22 mouse cellular contexts compared by ENCODE assay signal in genomic region chr10:22751175-22751682, GRCm38 (mm10). TPM values are rescaled to one million over a fixed set of nuclear protein-coding genes. Genes with fewer than 3 reads are reported as not detected.
DNase-seq lines count a peak whose midpoint lies in the region; ATAC-seq and TF ChIP-seq lines count a peak whose summit lies in the region.
"Had no signal": no experiment of that assay in that cellular context is flagged by ENCODE, and none has a peak within 500 bp of the region (broad histone marks: within the 10 kb centered on the region; RNA-seq: fewer than 3 reads in every experiment).

No protein-coding gene starts in this region.

- H3K36me3 ChIP-seq in heart, embryonic 15.5 days: no peaks in the 10 kb centered on the region
- no peaks in the 10 kb centered on the region for H3K36me3 ChIP-seq in kidney, postnatal 0 days (ENCODE audit: insufficient read depth, low read length)
- H3K36me3 ChIP-seq in myocyte (ENCODE audit: control insufficient read depth, insufficient read depth): no peaks in the 10 kb centered on the region
- H3K36me3 ChIP-seq: forebrain, embryonic 10.5 days; hindbrain, embryonic 12.5 days; hindbrain, embryonic 15.5 days had no signal

- no peak overlapping the region for H3K9ac ChIP-seq in heart, embryonic 15.5 days
- no peak overlapping the region for H3K9ac ChIP-seq in kidney, postnatal 0 days (ENCODE audit: low read depth, low read length)
- H3K9ac ChIP-seq: forebrain, embryonic 13.5 days; hindbrain, embryonic 12.5 days; hindbrain, embryonic 15.5 days had no signal

- no peak overlapping the region for H3K27ac ChIP-seq in heart, embryonic 15.5 days
- no peak overlapping the region for H3K27ac ChIP-seq in kidney, postnatal 0 days
- H3K27ac ChIP-seq: forebrain, embryonic 10.5 days; forebrain, embryonic 13.5 days; hindbrain, embryonic 12.5 days; hindbrain, embryonic 15.5 days had no signal

- no peak overlapping the region for H3K4me3 ChIP-seq in heart, embryonic 15.5 days
- H3K4me3 ChIP-seq in kidney, postnatal 0 days (replicated peaks; ENCODE audit: low read depth, low read length): no peak overlapping the region
- H3K4me3 ChIP-seq in myocyte: no peak overlapping the region
- H3K4me3 ChIP-seq: forebrain, embryonic 10.5 days; forebrain, embryonic 13.5 days; hindbrain, embryonic 12.5 days; hindbrain, embryonic 15.5 days had no signal

- H3K4me1 ChIP-seq in heart, embryonic 15.5 days (replicated peaks): 0 out of 2 replicates have a peak, but pooled peaks cover 2% of the 10 kb centered on the region
- H3K4me1 ChIP-seq in kidney, postnatal 0 days (replicated peaks; ENCODE audit: insufficient read depth, low read length): no peaks in the 10 kb centered on the region
- H3K4me1 ChIP-seq: hindbrain, embryonic 12.5 days had no signal

- WGBS in heart, embryonic 15.5 days: 43% methylated on average over 5 of the region's 5 CpGs
- 64% methylated on average over 5 of the region's 5 CpGs for WGBS in kidney, postnatal 0 days

- H3K4me2 ChIP-seq in heart, embryonic 15.5 days: 0 out of 2 replicates have a peak overlapping the region, but pooled peaks have one; percentile 8
- peak overlapping the region; percentile 4; the same call in 1 of the 2 replicates for H3K4me2 ChIP-seq in kidney, postnatal 0 days (ENCODE audit: low read length)
- peak overlapping the region; percentile 12 for H3K4me2 ChIP-seq in myocyte (ENCODE audit: low read depth)
- H3K4me2 ChIP-seq: forebrain, embryonic 13.5 days; heart, embryonic 11.5 days; hindbrain, embryonic 12.5 days; hindbrain, embryonic 15.5 days had no signal

- no peak for TF ChIP-seq CTCF in kidney, postnatal 0 days (IDR thresholded peaks at IDR 0.05; ENCODE audit: low read depth)

- H3K9me3 ChIP-seq in heart, embryonic 15.5 days (replicated peaks): no peaks in the 10 kb centered on the region
- H3K9me3 ChIP-seq in kidney, postnatal 0 days (replicated peaks; ENCODE audit: low read length): no peaks in the 10 kb centered on the region
- H3K9me3 ChIP-seq: forebrain, embryonic 10.5 days; forebrain, embryonic 13.5 days; hindbrain, embryonic 12.5 days; hindbrain, embryonic 15.5 days had no signal

- no peak for DNase-seq in heart, postnatal 4 days
- no peak for DNase-seq in kidney, postnatal 0 days (ENCODE audit: low spot score)
- no peak for DNase-seq in kidney, postnatal 36 days
- DNase-seq in ovary, postnatal 14 days (ENCODE audit: low spot score): no peak
- DNase-seq: adrenal gland, adult 8-10 months; adrenal gland, postnatal 25 days; cerebellum, adult 11-12 months; cerebellum, adult 8-10 months; cerebellum, postnatal 36 days; gastrocnemius, postnatal 10 days; gastrocnemius, postnatal 36 days had no signal

- H3K79me2 ChIP-seq in myocyte (ENCODE audit: control insufficient read depth, insufficient read depth): no peaks in the 10 kb centered on the region

- no peak for TF ChIP-seq POLR2A in myocyte (IDR thresholded peaks at IDR 0.05; ENCODE audit: insufficient read length, low read depth)

- no peak for ATAC-seq in heart, embryonic 15.5 days (replicated peaks; ENCODE audit: insufficient number of reproducible peaks, insufficient read depth, low FRiP score, low read depth)
- ATAC-seq in kidney, postnatal 0 days (replicated peaks; ENCODE audit: low FRiP score, low read depth): no peak
- ATAC-seq: activated CD4-positive, CD25-positive, alpha-beta regulatory T cell, adult 4 months; CD4-positive, CD25-positive, alpha-beta regulatory T cell, adult 4 months; forebrain, embryonic 13.5 days; forebrain, embryonic 16.5 days; intestine, postnatal 0 days had no signal

- no peak overlapping the region for H3ac ChIP-seq in myocyte (ENCODE audit: control insufficient read depth, insufficient read length)

- H3K27me3 ChIP-seq in heart, embryonic 15.5 days: no peaks in the 10 kb centered on the region
- no peaks in the 10 kb centered on the region for H3K27me3 ChIP-seq in kidney, postnatal 0 days (ENCODE audit: insufficient read depth, low read length)
- peaks cover 20% of the 10 kb centered on the region for H3K27me3 ChIP-seq in myocyte (ENCODE audit: control insufficient read depth, insufficient read depth, insufficient read length)
- H3K27me3 ChIP-seq: forebrain, embryonic 13.5 days; hindbrain, embryonic 12.5 days; hindbrain, embryonic 15.5 days had no signal

TF ChIP-seq in myocyte, 11 proteins besides CTCF, POLR2A, EP300 and RAD21:
- TF ChIP-seq REST (IDR thresholded peaks at IDR 0.05; ENCODE audit: insufficient read depth, insufficient read length) (no peak), TCF3 (IDR thresholded peaks at IDR 0.05; ENCODE audit: insufficient read length, low read depth) (no peak), SRF (IDR thresholded peaks at IDR 0.05; ENCODE audit: control insufficient read depth, insufficient read length, low read depth) (no peak), TCF12 (IDR thresholded peaks at IDR 0.05; ENCODE audit: insufficient read depth, poor library complexity, severe bottlenecking) (no peak), CEBPB (IDR thresholded peaks at IDR 0.05; ENCODE audit: insufficient read depth, poor library complexity, severe bottlenecking) (no peak), MYOG (IDR thresholded peaks at IDR 0.05; ENCODE audit: control insufficient read depth in 1 of 3, insufficient read depth in 1 of 3, insufficient read length in 2 of 3, low read depth in 2 of 3) (no peak), MYOD1 (IDR thresholded peaks at IDR 0.05; ENCODE audit: control insufficient read depth in 1 of 3, insufficient read length in 2 of 3, low read depth in 2 of 3) (no peak), USF1 (IDR thresholded peaks at IDR 0.05; ENCODE audit: low read depth) (no peak), MAX (IDR thresholded peaks at IDR 0.05; ENCODE audit: low read depth) (no peak), POLR2AphosphoS2 (IDR thresholded peaks at IDR 0.05; ENCODE audit: insufficient read length, low read depth) (no peak), E2F4 (IDR thresholded peaks at IDR 0.05; ENCODE audit: insufficient read depth) (no peak)

RNA-seq across cellular contexts. Expression of gene Tbpl1, which starts 19.5 kb away (rescaled TPM):
- 41.1 and 48.8 TPM in 2 replicates for polyA plus RNA-seq in heart, embryonic 15.5 days (2015; fragmentation: Nextera tagmentation; extraction: Ambion mirVana)
- total RNA-seq in heart, postnatal 4 days (2021): 10 to 100 TPM; 28.8 to 31.7 TPM
- polyA plus RNA-seq in kidney, postnatal 0 days (2015; fragmentation: Nextera tagmentation; extraction: Ambion mirVana): 58.3 and 62.8 TPM in 2 replicates
- polyA plus RNA-seq in myocyte (2012; fragmentation: generic; extraction: Trizol): 72.5 TPM
